Mouse (Mus musculus): ENCODE measurements around the gene Bpi.

DNA sequence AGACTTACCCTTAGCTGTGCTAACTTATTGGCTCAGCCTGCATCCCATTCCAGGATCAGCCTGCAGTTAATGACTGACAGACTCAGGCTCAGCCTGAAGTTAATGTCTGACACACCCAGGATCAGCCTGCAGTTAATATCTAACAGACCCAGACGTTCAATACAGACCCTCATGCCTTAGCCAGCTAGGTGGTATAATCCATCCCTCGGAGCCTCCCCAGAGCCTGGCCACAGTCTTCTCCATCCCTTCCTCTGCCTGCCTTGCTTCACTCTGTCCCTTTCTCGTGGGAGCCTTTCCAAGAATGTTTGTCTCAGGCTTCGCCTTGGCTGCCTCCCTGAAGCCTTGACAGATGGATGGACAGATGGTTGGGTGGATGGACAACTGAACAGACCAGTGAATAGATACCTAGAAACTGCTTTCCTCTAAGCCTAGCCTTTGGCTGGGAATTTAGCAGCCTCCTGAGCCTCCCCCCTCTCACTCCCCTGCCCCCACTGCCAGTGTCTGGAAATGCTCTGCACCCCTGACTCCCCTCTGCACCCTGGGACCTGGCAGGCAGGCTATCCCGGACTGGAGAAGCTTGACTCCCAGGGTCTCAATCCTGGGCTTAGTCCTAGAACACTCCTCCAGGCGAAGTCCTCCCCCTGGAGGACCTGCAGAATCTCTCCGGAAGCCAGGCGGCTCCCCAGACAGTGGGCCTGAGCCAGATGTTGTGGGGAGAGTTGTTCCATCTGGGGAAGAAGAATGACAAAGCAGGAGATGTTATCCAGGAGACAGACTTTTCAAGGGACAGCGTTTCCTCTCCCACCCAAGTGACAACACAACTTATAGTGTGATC, 42.4 kb upstream of the Bpi start:
- TF ChIP-seq CTCF (conservative IDR thresholded peaks at IDR 0.05; ENCODE audit: insufficient read depth, insufficient read length, low read depth, low read length) (no peak), POLR2A (IDR thresholded peaks at IDR 0.05; ENCODE audit: low read depth, low read length) (no peak)

All from kidney, adult 2 months (tissue).